In genomic region chr17:32924658-32925312, GRCm38 (mm10) we compare ENCODE assay signal across 8 mouse cellular contexts. TPM values are rescaled to one million over a fixed set of nuclear protein-coding genes. Genes with fewer than 3 reads are reported as not detected.
DNase-seq lines count a peak whose midpoint lies in the region; ATAC-seq lines count a peak whose summit lies in the region.

No protein-coding gene starts in this region.

- DNase-seq in R1 (ENCODE audit: low read depth, low spot score): peak; percentile 87
- DNase-seq in cerebellum, adult 9-11 months: peak; percentile 78
- DNase-seq in frontal cortex, postnatal 10 days (ENCODE audit: low spot score in 2 of 2): peak; percentile 40 to 52
- peak; percentile 83 for DNase-seq in hindbrain, embryonic 10.5 days (ENCODE audit: low spot score)
- peak; percentile 59 to 67 for DNase-seq in layer of hippocampus, postnatal 10 days (ENCODE audit: low spot score in 2 of 2)
- peak; percentile 54 for DNase-seq in ovary, adult 18-20 months (ENCODE audit: low spot score)
- DNase-seq in testis, postnatal 14 days (ENCODE audit: low spot score): peak; percentile 80

- peaks cover 12% of the 10 kb centered on the region for H3K4me1 ChIP-seq in hindbrain, embryonic 10.5 days (replicated peaks)
- H3K4me1 ChIP-seq in lung, embryonic 16.5 days (replicated peaks; ENCODE audit: control insufficient read depth, insufficient read depth, low read length): no peaks in the 10 kb centered on the region; the same call in 1 of the 2 replicates

- no peaks in the 10 kb centered on the region for H3K36me3 ChIP-seq in hindbrain, embryonic 10.5 days
- H3K36me3 ChIP-seq in lung, embryonic 16.5 days (ENCODE audit: control insufficient read depth, insufficient read depth, low read length): no peaks in the 10 kb centered on the region

- H3K9ac ChIP-seq in lung, embryonic 16.5 days (ENCODE audit: low read length): peak overlapping the region; percentile 76

- H3K4me2 ChIP-seq in lung, embryonic 16.5 days (ENCODE audit: low read depth, low read length): peak overlapping the region; percentile 81

- H3K27me3 ChIP-seq in hindbrain, embryonic 10.5 days (ENCODE audit: insufficient read depth, poor library complexity, severe bottlenecking): peaks cover 7% of the 10 kb centered on the region; the same call in 1 of the 2 replicates
- H3K27me3 ChIP-seq in lung, embryonic 16.5 days (ENCODE audit: control insufficient read depth, insufficient read depth, low read depth, low read length): no peaks in the 10 kb centered on the region

- H3K9me3 ChIP-seq in hindbrain, embryonic 10.5 days: peaks cover 14% of the 10 kb centered on the region
- no peaks in the 10 kb centered on the region for H3K9me3 ChIP-seq in lung, embryonic 16.5 days (ENCODE audit: control insufficient read depth, low read length)

- peak overlapping the region; percentile 91 for H3K27ac ChIP-seq in hindbrain, embryonic 10.5 days
- no peak overlapping the region for H3K27ac ChIP-seq in lung, embryonic 16.5 days (ENCODE audit: low read length)

- peak; percentile 96 for ATAC-seq in lung, embryonic 16.5 days (ENCODE audit: low read depth)

- H3K4me3 ChIP-seq in hindbrain, embryonic 10.5 days: peak overlapping the region; percentile 67
- peak overlapping the region; percentile 59 for H3K4me3 ChIP-seq in lung, embryonic 16.5 days (ENCODE audit: low read length)

- WGBS in hindbrain, embryonic 10.5 days: 17% methylated on average over 32 of the region's 32 CpGs
- 13% methylated on average over 32 of the region's 32 CpGs for WGBS in lung, embryonic 16.5 days

RNA-seq across cellular contexts. Expression of gene Cyp4f14, which starts 7.6 kb away (rescaled TPM):
- not detected in 2 replicates for polyA plus RNA-seq in hindbrain, embryonic 10.5 days (2016; fragmentation: Nextera tagmentation; extraction: Ambion mirVana)
- total RNA-seq in layer of hippocampus, postnatal 10 days (2021): 1 to 10 TPM; 2.7 to 4.3 TPM
- 0.25 TPM in 1 of 2 replicates, not detected in the other for polyA plus RNA-seq in lung, embryonic 16.5 days (2015; fragmentation: Nextera tagmentation; extraction: Ambion mirVana)

RNA-seq across cellular contexts. Expression of gene Cyp4f13, which starts 22.4 kb away (rescaled TPM):
- 3.5 and 4.3 TPM in 2 replicates for polyA plus RNA-seq in hindbrain, embryonic 10.5 days (2016; fragmentation: Nextera tagmentation; extraction: Ambion mirVana)
- 10 to 100 TPM; 16.4 to 19.2 TPM for total RNA-seq in layer of hippocampus, postnatal 10 days (2021)
- polyA plus RNA-seq in lung, embryonic 16.5 days (2015; fragmentation: Nextera tagmentation; extraction: Ambion mirVana): 11.6 and 17.2 TPM in 2 replicates

RNA-seq across cellular contexts. Expression of gene Zfp870, which starts 33.3 kb away (rescaled TPM):
- polyA plus RNA-seq in hindbrain, embryonic 10.5 days (2016; fragmentation: Nextera tagmentation; extraction: Ambion mirVana): 6.9 and 7.4 TPM in 2 replicates
- 10 to 100 TPM in 1 of 2 experiments, 1 to 10 TPM in 1; 9.7 to 10.4 TPM for total RNA-seq in layer of hippocampus, postnatal 10 days (2021)
- 9.1 and 10.4 TPM in 2 replicates for polyA plus RNA-seq in lung, embryonic 16.5 days (2015; fragmentation: Nextera tagmentation; extraction: Ambion mirVana)

RNA-seq across cellular contexts. Expression of gene Zfp472, which starts 40.8 kb away (rescaled TPM):
- 10.7 and 11.8 TPM in 2 replicates for polyA plus RNA-seq in hindbrain, embryonic 10.5 days (2016; fragmentation: Nextera tagmentation; extraction: Ambion mirVana)
- 1 to 10 TPM; 5.3 to 5.4 TPM for total RNA-seq in layer of hippocampus, postnatal 10 days (2021)
- polyA plus RNA-seq in lung, embryonic 16.5 days (2015; fragmentation: Nextera tagmentation; extraction: Ambion mirVana): 10.7 and 10.9 TPM in 2 replicates
